Mouse (Mus musculus): ENCODE data around the gene Trub2. TPM values are rescaled to one million over a fixed set of nuclear protein-coding genes. Genes with fewer than 3 reads are reported as not detected.

Trub2 gene
- total and polyA plus RNA-seq, 3 experiments, result 32.6 to 41.4 (median 39.0) TPM

GRCm38 (mm10) chr2:29755693-29756092 lies 32.6 kb downstream of the Trub2 start:
- dilution Hi-C loops (cut with MboI; ENCODE audit: extremely low pct_ligation_motif_present, extremely low pct_unique_long_range_greater_than_20kb, low sequenced_read_pairs), result no loop called here
- no peak overlapping the region for H3K4me2 ChIP-seq (ENCODE audit: insufficient read depth, low read depth, poor library complexity, severe bottlenecking)
- no peak overlapping the region for H3K9ac ChIP-seq (ENCODE audit: insufficient read depth, low read depth)
- peaks cover 3 to 6% of the 10 kb centered on the region in 2 experiments; a peak in 2 of 4 replicates for H3K4me1 ChIP-seq (ENCODE audit: control insufficient read depth in 1 of 2, insufficient read depth in 2 of 2)
- no peak overlapping the region for H3K27ac ChIP-seq (ENCODE audit: insufficient read depth, low read depth)
- peaks cover 5% of the 10 kb centered on the region for H3K27me3 ChIP-seq (replicated peaks)
- DNase-seq (ENCODE audit: extremely low read depth), result no peak
- no peaks in the 10 kb centered on the region for H3K79me2 ChIP-seq (replicated peaks; ENCODE audit: control insufficient read depth, extremely low read depth, insufficient read depth, poor library complexity, severe bottlenecking)
- peaks cover 6% of the 10 kb centered on the region for H3K9me3 ChIP-seq (replicated peaks; ENCODE audit: low read length)
- no peaks in the 10 kb centered on the region for H3K36me3 ChIP-seq (replicated peaks in 1 of 2; ENCODE audit: control insufficient read depth in 1 of 2, insufficient read depth in 1 of 2, low read length in 1 of 2)
- H3K4me3 ChIP-seq (replicated peaks in 1 of 3; ENCODE audit: low read depth in 2 of 3, low read length in 2 of 3, poor library complexity in 1 of 3), result no peak overlapping the region
- in situ Hi-C loops (cut with MboI; ENCODE audit: low pct_ligation_motif_present, low pct_unique_long_range_greater_than_20kb, low sequenced_read_pairs), result no loop called here
- no peak for TF ChIP-seq ZC3H11A (IDR thresholded peaks at IDR 0.05; ENCODE audit: low read depth, low read length)
- no peak for TF ChIP-seq ZKSCAN1 (IDR thresholded peaks at IDR 0.05; ENCODE audit: borderline replicate concordance, low read depth, low read length)
- no peak for TF ChIP-seq MAFK (IDR thresholded peaks at IDR 0.05; ENCODE audit: insufficient replicate concordance, low read length)
- TF ChIP-seq ELF1 (IDR thresholded peaks at IDR 0.05; ENCODE audit: low read depth, low read length), result no peak

- Histone ChIP-seq H3K9ac (ENCODE audit: insufficient read depth, low read depth) (no peak overlapping the region), H3K27me3 (replicated peaks) (peaks cover 5% of the 10 kb centered on the region), H3K4me1 (ENCODE audit: control insufficient read depth in 1 of 2, insufficient read depth in 2 of 2) (peaks cover 9 to 14% of the 10 kb centered on the region in 2 experiments; a peak in 2 of 4 replicates), H3K4me3 (replicated peaks in 1 of 3; ENCODE audit: low read depth in 2 of 3, low read length in 2 of 3, poor library complexity in 1 of 3) (no peak overlapping the region), H3K4me2 (ENCODE audit: insufficient read depth, low read depth, poor library complexity, severe bottlenecking) (no peak overlapping the region), H3K79me2 (replicated peaks; ENCODE audit: control insufficient read depth, extremely low read depth, insufficient read depth, poor library complexity, severe bottlenecking) (no peaks in the 10 kb centered on the region), H3K27ac (ENCODE audit: insufficient read depth, low read depth) (no peak overlapping the region), H3K36me3 (replicated peaks in 1 of 2; ENCODE audit: control insufficient read depth in 1 of 2, insufficient read depth in 1 of 2, low read length in 1 of 2) (no peaks in the 10 kb centered on the region), H3K9me3 (replicated peaks; ENCODE audit: low read length) (peaks cover 6% of the 10 kb centered on the region)
- TF ChIP-seq NRF1 (IDR thresholded peaks at IDR 0.05; ENCODE audit: low read depth, low read length) (no peak), ZKSCAN1 (IDR thresholded peaks at IDR 0.05; ENCODE audit: borderline replicate concordance, low read depth, low read length) (no peak), EP300 (IDR thresholded peaks at IDR 0.05; ENCODE audit: low read length) (no peak), CHD1 (IDR thresholded peaks at IDR 0.05; ENCODE audit: low read depth, low read length) (no peak), MYC (IDR thresholded peaks at IDR 0.05; ENCODE audit: low read depth, low read length) (no peak), USF1 (IDR thresholded peaks at IDR 0.05; ENCODE audit: low read depth, low read length) (no peak), ZMIZ1 (IDR thresholded peaks at IDR 0.05; ENCODE audit: low read depth, low read length) (no peak), PAX5 (IDR thresholded peaks at IDR 0.05; ENCODE audit: low read length) (no peak), SIN3A (IDR thresholded peaks at IDR 0.05; ENCODE audit: low read length) (no peak), MXI1 (IDR thresholded peaks at IDR 0.05; ENCODE audit: low read depth, low read length) (no peak), ZNF384 (IDR thresholded peaks at IDR 0.05; ENCODE audit: low read depth, low read length) (no peak), MAZ (IDR thresholded peaks at IDR 0.05; ENCODE audit: low read depth, low read length) (no peak), JUND (conservative IDR thresholded peaks at IDR 0.05; ENCODE audit: low read depth, low read length) (no peak), IRF4 (IDR thresholded peaks at IDR 0.05; ENCODE audit: low read depth, low read length) (no peak), KAT2A (IDR thresholded peaks at IDR 0.05; ENCODE audit: insufficient replicate concordance, low read length) (no peak), CTCF (conservative IDR thresholded peaks at IDR 0.05 in 1 of 2, IDR thresholded peaks at IDR 0.05 in 1 of 2; ENCODE audit: low read depth in 2 of 2, low read length in 2 of 2) (no peak), MAFK (IDR thresholded peaks at IDR 0.05; ENCODE audit: insufficient replicate concordance, low read length) (no peak)
- in situ Hi-C loops (cut with MboI; ENCODE audit: low pct_ligation_motif_present, low pct_unique_long_range_greater_than_20kb, low sequenced_read_pairs) (no loop called here), dilution Hi-C loops (cut with MboI; ENCODE audit: extremely low pct_ligation_motif_present, extremely low pct_unique_long_range_greater_than_20kb, low sequenced_read_pairs) (no loop called here)
- no peak for DNase-seq (ENCODE audit: extremely low read depth)
Observed at GRCm38 (mm10) chr2:29752397-29752796, 35.9 kb downstream of the Trub2 start.
